Mouse (Mus musculus): ENCODE measurements around the gene Ss18l1.

DNA sequence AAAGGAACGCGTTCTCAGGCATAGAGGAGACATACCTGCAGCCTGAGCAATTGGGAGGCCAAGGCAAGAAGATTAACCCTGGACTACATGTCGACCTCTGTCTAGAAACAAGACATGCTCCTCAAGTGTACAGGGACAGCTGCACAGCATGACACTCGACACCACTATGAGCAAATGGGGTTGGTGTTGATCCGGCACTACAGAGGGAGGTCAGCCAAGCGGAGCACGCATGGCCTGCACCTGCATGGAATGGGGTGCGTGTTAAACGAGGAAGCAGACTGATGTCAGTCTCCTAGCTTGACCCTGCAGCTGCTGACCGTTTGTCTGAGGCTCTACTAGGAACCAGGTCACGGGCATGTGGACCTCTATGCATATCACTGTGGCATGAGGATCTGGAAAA is 48.0 kb downstream of the Ss18l1 start:
- TF ChIP-seq CTCF (conservative IDR thresholded peaks at IDR 0.05; ENCODE audit: insufficient read depth, insufficient read length, low read depth, low read length): no peak
- no peak for TF ChIP-seq POLR2A (IDR thresholded peaks at IDR 0.05; ENCODE audit: low read depth, low read length)

All from kidney, adult 2 months (tissue).